Mouse (Mus musculus) spleen, adult 18-20 months (tissue): Measurements from ENCODE around the gene Safb2.
"Not testable (repeated sequence)": the region's sequence is repeated elsewhere in the genome, so short reads cannot be mapped to it uniquely, and the experiment has no call there.

Experiments used
- DNase-seq, 2 experiments: peaks; one replicate each; pipeline ENCODE4 v3.0.0; 2022; ENCODE audit warnings: mixed read lengths in 2 of 2

Safb2 gene

GRCm38 (mm10) chr17:56584257-56585130, at the start of gene Safb2, which contains the start of gene Safb:
Gene Safb2, minus strand, starts transcription at chr17:56584585.
Gene Safb, plus strand, starts transcription at chr17:56584825.
- peak; percentile 97 to 99 for DNase-seq

- peak; percentile 28 to 42 for DNase-seq
Observed at GRCm38 (mm10) chr17:56634023-56634422, 49.6 kb upstream of the Safb2 start.

GRCm38 (mm10) chr17:56631807-56632206, 47.4 kb upstream of the Safb2 start:
- DNase-seq, result no peak

GRCm38 (mm10) chr17:56629800-56630781, 45.7 kb upstream of the Safb2 start:
- not testable (repeated sequence) for DNase-seq

GRCm38 (mm10) chr17:56627530-56628277, 43.3 kb upstream of the Safb2 start, which contains the start of gene Catsperd:
Gene Catsperd, plus strand, starts transcription at chr17:56628143.
- no peak for DNase-seq

- DNase-seq, result peak; percentile 96 to 97
Observed at GRCm38 (mm10) chr17:56626754-56627470, 42.5 kb upstream of the Safb2 start, which contains the start of gene Lonp1. Gene Lonp1, minus strand, starts transcription at chr17:56626887.

GRCm38 (mm10) chr17:56626260-56626659, 41.9 kb upstream of the Safb2 start:
- DNase-seq, result no peak

- no peak for DNase-seq
Observed at GRCm38 (mm10) chr17:56625495-56625894, 41.1 kb upstream of the Safb2 start.

GRCm38 (mm10) chr17:56617628-56618027, 33.2 kb upstream of the Safb2 start:
- no peak for DNase-seq

GRCm38 (mm10) chr17:56616725-56617124, 32.3 kb upstream of the Safb2 start:
- no peak for DNase-seq

GRCm38 (mm10) chr17:56615792-56616191, 31.4 kb upstream of the Safb2 start:
- DNase-seq, result no peak

- no peak for DNase-seq
Observed at GRCm38 (mm10) chr17:56615136-56615784, 30.9 kb upstream of the Safb2 start.

GRCm38 (mm10) chr17:56614391-56615135, 30.2 kb upstream of the Safb2 start:
- no peak for DNase-seq

- DNase-seq, result not testable (repeated sequence)
Observed at GRCm38 (mm10) chr17:56613893-56614292, 29.5 kb upstream of the Safb2 start.

GRCm38 (mm10) chr17:56613236-56613844, 29.0 kb upstream of the Safb2 start, which contains the start of gene Rpl36:
Gene Rpl36, plus strand, starts transcription at chr17:56613416.
- DNase-seq, result peak; percentile 85 to 94

GRCm38 (mm10) chr17:56612565-56612939, 28.2 kb upstream of the Safb2 start:
- not testable (repeated sequence) for DNase-seq

- peak in 1 of 2 experiments; percentile 35 for DNase-seq
Observed at GRCm38 (mm10) chr17:56611861-56612564, 27.6 kb upstream of the Safb2 start.

GRCm38 (mm10) chr17:56611323-56611722, 26.9 kb upstream of the Safb2 start:
- no peak for DNase-seq
